Mouse (Mus musculus) kidney, adult 2 months (tissue): ENCODE measurements at regions not wholly inside any gene's neighbourhood (a gene's known extent, or its start where the extent isn't known, plus 50 kb on each side); places are given as distances from the start of the nearest gene placed in this dataset.

Experiments used
- DNase-seq: peaks from one replicate; pipeline ENCODE4 v3.0.0; 2021
- H3K27ac ChIP-seq: fragments of 200-500 bp; 2 replicates; pipeline ENCODE4 v1.5.1; 2012; ENCODE audit warnings: low read depth, low read length, control low read depth, inconsistent platforms; ENCODE audit not compliant: insufficient read depth
- H3K27me3 ChIP-seq: fragments of 200-500 bp; replicated peaks from 2 replicates; pipeline ENCODE4 v1.6.1; 2012; ENCODE audit warnings: mild to moderate bottlenecking, moderate library complexity, low read length, inconsistent platforms; ENCODE audit not compliant: control insufficient read depth, insufficient read depth
- H3K36me3 ChIP-seq: fragments of 200-500 bp; 2 replicates; pipeline ENCODE4 v1.6.1; 2012; ENCODE audit warnings: mild to moderate bottlenecking, moderate library complexity, low read length, inconsistent platforms; ENCODE audit not compliant: control insufficient read depth, insufficient read depth
- H3K4me1 ChIP-seq: fragments of 200-500 bp; 2 replicates; pipeline ENCODE4 v1.6.1; 2011; ENCODE audit warnings: low read length; ENCODE audit not compliant: control insufficient read depth, insufficient read depth
- H3K4me3 ChIP-seq: fragments of 200-500 bp; 2 replicates; pipeline ENCODE4 v1.5.1; 2011; ENCODE audit warnings: mild to moderate bottlenecking, low read depth, low read length, control low read depth; ENCODE audit not compliant: insufficient read depth
- CTCF ChIP-seq: fragments of 200-500 bp; conservative IDR thresholded peaks from 2 replicates; pipeline ENCODE4 v1.5.1; 2011; ENCODE audit warnings: low read depth, mild to moderate bottlenecking, control low read depth, low read length, moderate library complexity, mixed read lengths; ENCODE audit not compliant: insufficient read depth, insufficient read length
- POLR2A ChIP-seq: fragments of 200-500 bp; IDR thresholded peaks from one replicate; pipeline ENCODE4 v1.6.1; 2011; ENCODE audit warnings: low read depth, low read length, control low read depth
- WGBS: fragments of 180-500 bp; shearing (Covaris S2); methylation state at CpG from one replicate; pipeline ENCODE4 v1.1.7; 2018; 5-methylcytosine and 5-hydroxymethylcytosine counted together

GRCm38 (mm10) chr14:76253850-76254249 lies 143.2 kb downstream of the Nufip1 start:
- Histone ChIP-seq H3K36me3 (no peaks in the 10 kb centered on the region), H3K27me3 (no peaks in the 10 kb centered on the region), H3K4me1 (no peaks in the 10 kb centered on the region), H3K27ac (no peak overlapping the region), H3K4me3 (no peak overlapping the region)
- WGBS = 94% methylated on average over 3 of the region's 3 CpGs
- DNase-seq = no peak
- TF ChIP-seq POLR2A (no peak), CTCF (no peak)

GRCm38 (mm10) chr14:76254565-76255501 lies 144.1 kb downstream of the Nufip1 start:
- Histone ChIP-seq H3K4me1 (no peaks in the 10 kb centered on the region), H3K27me3 (no peaks in the 10 kb centered on the region), H3K4me3 (no peak overlapping the region), H3K27ac (no peak overlapping the region), H3K36me3 (no peaks in the 10 kb centered on the region)
- WGBS = 44% methylated on average over 30 of the region's 30 CpGs
- TF ChIP-seq CTCF = no peak
- DNase-seq = no peak

GRCm38 (mm10) chr14:76255971-76256370 lies 145.3 kb downstream of the Nufip1 start:
- 91% methylated on average over 11 of the region's 11 CpGs for WGBS
- no peak overlapping the region for H3K4me3 ChIP-seq

GRCm38 (mm10) chr14:76258626-76259025 lies 147.9 kb downstream of the Nufip1 start:
- Histone ChIP-seq H3K27ac (no peak overlapping the region), H3K4me1 (no peaks in the 10 kb centered on the region), H3K36me3 (no peaks in the 10 kb centered on the region), H3K27me3 (no peaks in the 10 kb centered on the region), H3K4me3 (no peak overlapping the region)
- TF ChIP-seq POLR2A = no peak
- TF ChIP-seq CTCF = no peak
- WGBS = 43% methylated on average over 3 of the region's 3 CpGs
- no peak for DNase-seq

More at GRCm38 (mm10) chr14:76255971-76256370, 145.3 kb downstream of the Nufip1 start:
- DNase-seq = no peak
- no peaks in the 10 kb centered on the region for H3K27me3 ChIP-seq
- no peaks in the 10 kb centered on the region for H3K36me3 ChIP-seq
- TF ChIP-seq POLR2A (no peak), CTCF (no peak)
- H3K27ac ChIP-seq = no peak overlapping the region
- no peaks in the 10 kb centered on the region for H3K4me1 ChIP-seq

- TF ChIP-seq CTCF = no peak
- TF ChIP-seq POLR2A = no peak
- H3K27ac ChIP-seq = no peak overlapping the region
- peaks cover 2% of the 10 kb centered on the region; the same call in 1 of the 2 replicates for H3K4me1 ChIP-seq
- no peaks in the 10 kb centered on the region for H3K27me3 ChIP-seq
- WGBS = 69% methylated on average over 5 of the region's 5 CpGs
- H3K36me3 ChIP-seq = no peaks in the 10 kb centered on the region
- DNase-seq = no peak
- H3K4me3 ChIP-seq = no peak overlapping the region
Observed at GRCm38 (mm10) chr14:76260628-76261293, 150.1 kb downstream of the Nufip1 start.

GRCm38 (mm10) chr14:76263682-76264081 lies 151.1 kb upstream of the Tsc22d1 start:
- DNase-seq = peak; percentile 60
- WGBS = 68% methylated on average over 5 of the region's 5 CpGs
- no peak for TF ChIP-seq POLR2A
- TF ChIP-seq CTCF = no peak
- H3K27ac ChIP-seq = 0 out of 2 replicates have a peak overlapping the region, but pooled peaks have one; percentile 46
- no peaks in the 10 kb centered on the region for H3K27me3 ChIP-seq
- H3K36me3 ChIP-seq = no peaks in the 10 kb centered on the region
- H3K4me3 ChIP-seq = no peak overlapping the region
- H3K4me1 ChIP-seq = peaks cover 2% of the 10 kb centered on the region; the same call in 1 of the 2 replicates

GRCm38 (mm10) chr14:76265819-76266218 lies 148.9 kb upstream of the Tsc22d1 start:
- TF ChIP-seq POLR2A (no peak), CTCF (no peak)
- Histone ChIP-seq H3K4me3 (no peak overlapping the region), H3K4me1 (peaks cover 2% of the 10 kb centered on the region; the same call in 1 of the 2 replicates), H3K27me3 (no peaks in the 10 kb centered on the region), H3K36me3 (no peaks in the 10 kb centered on the region), H3K27ac (peak overlapping the region; percentile 67)
- DNase-seq = peak; percentile 68
- WGBS = 70% methylated on average over 5 of the region's 5 CpGs
